Mouse (Mus musculus): Measurements from ENCODE around the gene Fuk.
"Not testable (repeated sequence)": the region's sequence is repeated elsewhere in the genome, so short reads cannot be mapped to it uniquely, and the experiment has no call there.

Fuk gene

GRCm38 (mm10) chr8:110919341-110920031 is 17.2 kb upstream of the Fuk start, which contains the start of gene St3gal2:
TSS of gene St3gal2 (plus strand) at chr8:110919922.
- peak; percentile 89 for DNase-seq (ENCODE audit: low spot score in 2 of 2)

DNA sequence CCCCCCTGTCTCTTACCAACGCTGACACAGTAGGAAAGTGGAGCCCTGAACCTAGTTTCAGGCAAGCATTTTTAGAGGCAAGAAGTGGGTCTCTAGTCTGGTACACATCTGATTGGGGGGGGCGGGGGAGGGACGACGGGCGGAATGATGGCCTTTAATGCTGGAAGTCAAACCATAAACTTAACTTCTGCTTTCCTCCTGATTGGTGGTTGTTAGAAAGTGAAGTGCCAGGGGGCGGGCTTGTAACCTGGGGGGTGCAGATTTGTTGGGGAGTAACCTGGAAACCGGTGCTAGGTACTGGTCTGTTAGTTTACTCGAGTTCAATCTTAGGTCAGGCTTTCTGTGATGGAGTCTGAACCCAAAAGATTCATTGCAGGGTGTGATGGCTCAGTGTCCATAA is 16.2 kb upstream of the Fuk start:
- no peak for DNase-seq (ENCODE audit: low spot score in 2 of 2)

- DNase-seq (ENCODE audit: low spot score in 2 of 2): no peak
These were observed 15.7 kb upstream of the Fuk start for GRCm38 (mm10) chr8:110918027-110918426.

DNA sequence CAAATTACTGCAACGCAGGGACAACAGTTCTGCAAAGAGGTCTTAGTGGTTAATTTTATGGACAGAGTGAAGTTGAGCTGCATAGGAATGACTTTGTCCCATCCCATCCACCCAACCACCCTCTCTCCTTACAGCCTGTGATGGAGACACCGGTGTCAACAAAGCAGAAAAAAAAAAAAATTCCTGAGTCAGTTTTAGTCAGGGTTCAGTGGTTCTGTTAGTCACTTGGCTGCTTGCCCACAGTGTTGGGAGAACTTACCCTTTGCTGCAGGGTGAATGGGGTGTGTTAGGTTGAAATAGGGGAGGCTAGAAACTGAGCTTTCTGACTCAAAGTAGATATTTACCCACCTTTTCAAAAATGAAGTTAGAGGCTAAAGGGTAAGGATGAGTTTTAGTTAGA is 15.1 kb upstream of the Fuk start:
- DNase-seq (ENCODE audit: low spot score in 2 of 2): no peak

- no peak for DNase-seq (ENCODE audit: low spot score in 2 of 2)
These were observed 9.6 kb upstream of the Fuk start for GRCm38 (mm10) chr8:110911576-110912570.

DNA sequence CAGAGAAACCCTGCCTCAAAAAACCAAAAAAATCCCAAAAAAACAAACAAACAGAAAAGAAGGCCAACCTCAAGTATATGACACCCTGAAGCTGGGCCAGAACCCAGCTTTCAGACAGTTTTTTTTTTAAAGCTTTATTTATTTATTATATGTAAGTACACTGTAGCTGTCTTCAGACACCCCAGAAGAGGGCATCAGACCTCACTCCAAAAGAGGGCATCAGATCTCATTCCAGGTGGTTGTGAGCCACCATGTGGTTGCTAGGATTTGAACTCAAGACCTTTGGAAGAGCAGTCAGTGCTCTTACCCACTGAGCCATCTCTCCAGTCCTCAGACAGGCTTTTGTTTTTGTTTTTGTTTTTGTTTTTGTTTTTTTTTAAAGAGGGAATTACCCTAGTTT is 7.6 kb upstream of the Fuk start:
- DNase-seq (ENCODE audit: low spot score in 2 of 2): not testable (repeated sequence)

GRCm38 (mm10) chr8:110906682-110907081 is 4.4 kb upstream of the Fuk start:
- no peak for DNase-seq (ENCODE audit: low spot score in 2 of 2)

- DNase-seq (ENCODE audit: low spot score in 2 of 2): peak in 1 of 2 experiments; percentile 39
These were observed 3.1 kb upstream of the Fuk start for GRCm38 (mm10) chr8:110905404-110905803.

DNA sequence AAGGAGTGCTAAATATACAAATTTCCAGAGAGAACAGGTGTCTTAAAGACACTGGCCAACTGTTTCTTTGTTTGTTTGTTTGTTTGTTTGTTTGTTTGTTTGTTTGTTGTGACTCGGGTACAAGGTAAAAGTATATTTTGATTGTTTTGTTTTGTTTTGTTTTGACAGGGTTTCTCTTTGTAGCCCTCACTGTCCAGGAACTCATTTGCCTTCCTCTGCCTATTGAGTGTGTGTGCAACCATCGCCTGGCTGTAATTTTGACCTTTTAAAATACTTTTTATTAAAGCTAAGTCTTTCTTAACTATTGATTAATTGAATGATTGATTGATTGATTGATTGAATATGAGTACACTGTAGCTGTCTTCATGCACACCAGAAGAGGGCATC is 284 bp upstream of the Fuk start:
- no peak for DNase-seq (ENCODE audit: low spot score in 2 of 2)

GRCm38 (mm10) chr8:110901056-110901455 is 1.2 kb downstream of the Fuk start:
- DNase-seq (ENCODE audit: low spot score in 2 of 2): no peak

DNA sequence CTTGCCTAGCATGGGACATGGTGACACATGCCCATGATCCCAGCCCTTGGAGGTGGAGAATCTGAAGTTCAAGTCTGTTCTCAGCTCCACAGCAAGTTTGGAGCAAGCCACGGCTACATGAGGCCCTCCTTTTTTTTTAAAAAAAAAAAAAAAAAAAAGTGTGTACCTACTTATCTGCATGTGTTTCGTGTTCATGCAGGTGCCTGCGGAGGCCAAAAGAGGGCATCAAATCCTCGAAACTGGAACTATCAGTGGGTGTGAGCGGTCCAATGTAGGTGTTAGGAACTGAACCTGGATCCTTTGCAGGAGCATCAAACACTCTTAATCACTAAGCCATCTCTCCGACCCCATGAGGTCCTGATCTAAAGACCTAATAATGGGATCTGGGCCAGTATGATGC is 4.8 kb downstream of the Fuk start:
- DNase-seq (ENCODE audit: low spot score in 2 of 2): no peak

DNA sequence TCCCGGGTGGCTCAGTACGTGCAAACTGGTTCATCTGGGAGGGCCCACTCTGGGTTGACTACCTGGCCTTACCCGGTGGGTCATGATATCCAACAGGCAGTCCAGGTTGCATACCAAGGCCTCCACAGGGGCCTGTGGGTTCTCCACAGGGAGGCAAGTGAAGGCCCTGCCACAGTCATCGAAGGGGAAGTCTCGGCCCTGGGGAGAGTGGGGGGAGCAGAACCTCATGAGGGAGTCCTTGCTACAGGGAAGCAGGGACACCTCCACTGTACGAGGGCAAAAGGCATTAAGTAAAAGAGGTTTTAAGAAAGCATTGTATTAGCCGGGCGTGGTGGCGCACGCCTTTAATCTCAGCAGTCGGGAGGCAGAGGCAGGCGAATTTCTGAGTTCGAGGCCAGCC is 6.5 kb downstream of the Fuk start:
- no peak for DNase-seq (ENCODE audit: low spot score in 2 of 2)

DNA sequence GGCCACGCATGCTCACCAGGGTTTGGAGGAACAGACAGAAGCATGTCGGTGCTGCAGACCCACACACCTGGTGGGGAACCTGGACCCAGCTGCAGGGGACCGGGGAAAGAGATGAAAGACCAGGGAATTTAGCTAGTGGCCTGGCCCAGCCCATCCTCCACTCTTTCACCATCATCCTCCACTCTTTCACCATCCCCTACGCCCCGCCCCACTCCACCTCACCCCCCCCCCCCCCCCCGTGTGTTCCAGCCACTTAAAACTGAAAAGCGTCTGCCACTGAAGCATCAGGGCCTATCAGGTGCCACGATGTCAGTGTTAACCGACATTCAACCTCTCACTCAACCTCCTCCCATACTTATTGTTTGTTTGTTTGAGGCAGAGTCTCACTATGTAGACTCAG is 7.0 kb downstream of the Fuk start:
- DNase-seq (ENCODE audit: low spot score in 2 of 2): no peak

- DNase-seq (ENCODE audit: low spot score in 2 of 2): no peak
These were observed 7.4 kb downstream of the Fuk start for GRCm38 (mm10) chr8:110894851-110895250.

GRCm38 (mm10) chr8:110892913-110893312 is 9.4 kb downstream of the Fuk start:
- no peak for DNase-seq (ENCODE audit: low spot score in 2 of 2)

DNA sequence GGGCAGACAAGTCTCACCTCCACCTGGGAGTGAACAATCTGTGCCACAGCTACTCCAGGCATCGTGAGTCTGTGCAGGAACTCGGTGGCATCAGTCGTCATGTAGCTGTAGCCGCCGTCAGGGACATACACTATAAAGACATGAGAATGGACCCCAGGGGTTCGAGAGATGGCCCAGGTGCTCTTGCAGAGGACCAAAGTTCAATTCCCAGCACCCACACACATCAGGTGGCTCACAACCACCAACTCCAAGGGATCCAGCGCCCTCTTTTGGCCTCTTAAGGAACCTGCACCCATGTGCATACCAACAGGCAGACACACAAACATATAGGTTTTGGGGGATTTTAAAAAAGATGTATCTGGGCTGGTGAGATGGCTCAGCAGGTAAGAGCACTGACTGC is 10.2 kb downstream of the Fuk start:
- no peak for DNase-seq (ENCODE audit: low spot score in 2 of 2)

DNA sequence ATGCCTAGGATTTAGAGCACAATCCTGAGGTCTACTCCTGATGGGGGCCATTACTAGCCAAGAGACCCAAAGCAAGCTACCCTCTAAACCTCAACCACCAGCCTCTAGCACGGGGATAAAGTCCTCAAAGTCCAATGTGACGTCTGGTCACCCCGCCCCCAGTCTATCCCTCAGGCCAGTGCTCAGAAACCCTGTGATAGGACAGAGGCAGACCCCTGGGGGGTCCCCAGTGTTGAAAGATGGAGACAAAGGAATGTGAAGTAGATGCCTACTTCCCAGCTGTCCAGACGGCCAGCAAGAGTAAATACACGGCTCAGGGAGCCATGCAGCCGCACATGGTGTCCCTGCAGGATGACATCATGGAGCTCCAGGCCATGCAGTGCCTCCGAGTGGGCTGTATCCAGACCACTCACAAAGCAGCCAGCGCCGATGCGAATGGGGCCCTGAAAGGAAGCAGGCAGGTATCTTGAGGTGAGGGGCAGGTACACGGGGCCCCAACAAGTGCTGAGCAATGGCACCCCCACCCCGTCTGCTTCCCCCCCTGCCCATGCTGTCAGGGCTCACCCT is 12.3 kb downstream of the Fuk start:
- no peak for DNase-seq (ENCODE audit: low spot score in 2 of 2)

DNA sequence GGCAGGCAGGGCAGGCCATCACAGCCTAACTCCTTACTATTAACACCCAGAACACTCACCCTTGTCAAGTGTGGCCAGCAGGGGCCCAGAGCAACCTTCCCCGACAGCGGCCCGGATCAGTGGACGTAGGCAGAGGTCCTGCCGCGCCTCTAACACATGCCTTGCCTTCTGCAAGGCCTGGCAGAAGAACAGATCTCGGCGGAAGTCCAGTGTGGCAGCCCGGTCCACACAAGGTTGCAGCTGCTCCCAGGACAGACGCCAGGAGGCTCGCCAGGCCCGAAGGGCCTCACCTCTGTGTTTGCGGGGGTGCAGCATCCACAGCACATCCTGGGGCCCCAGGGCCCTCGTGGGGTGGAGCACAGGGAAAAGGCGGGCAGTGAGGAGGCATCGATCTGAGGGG is 13.4 kb downstream of the Fuk start:
- no peak for DNase-seq (ENCODE audit: low spot score in 2 of 2)

DNA sequence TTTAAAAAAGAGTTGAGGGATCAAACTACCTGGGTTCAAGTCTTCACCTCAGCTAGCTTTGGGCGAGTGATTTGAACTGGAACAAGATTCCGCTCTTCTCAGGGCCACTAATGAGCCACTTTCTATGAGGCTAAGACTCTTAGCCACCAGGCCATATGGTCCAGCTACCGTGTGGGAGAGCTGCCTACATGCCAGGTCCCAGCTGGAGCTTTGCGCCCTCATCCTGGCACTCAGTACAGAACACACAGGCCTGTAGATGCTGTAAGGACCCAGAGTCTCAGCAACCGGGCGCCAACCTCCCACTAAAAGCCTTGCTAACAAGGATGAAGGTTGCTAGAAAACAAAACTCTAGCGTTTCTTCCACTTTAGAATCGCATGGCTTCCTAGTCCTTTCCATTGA is 13.8 kb downstream of the Fuk start:
- peak in 1 of 2 experiments; percentile 25 for DNase-seq (ENCODE audit: low spot score in 2 of 2)

GRCm38 (mm10) chr8:110887551-110887950 is 14.7 kb downstream of the Fuk start:
- DNase-seq (ENCODE audit: low spot score in 2 of 2): no peak

GRCm38 (mm10) chr8:110886634-110887033 is 15.7 kb downstream of the Fuk start:
- DNase-seq (ENCODE audit: low spot score in 2 of 2): no peak

DNA sequence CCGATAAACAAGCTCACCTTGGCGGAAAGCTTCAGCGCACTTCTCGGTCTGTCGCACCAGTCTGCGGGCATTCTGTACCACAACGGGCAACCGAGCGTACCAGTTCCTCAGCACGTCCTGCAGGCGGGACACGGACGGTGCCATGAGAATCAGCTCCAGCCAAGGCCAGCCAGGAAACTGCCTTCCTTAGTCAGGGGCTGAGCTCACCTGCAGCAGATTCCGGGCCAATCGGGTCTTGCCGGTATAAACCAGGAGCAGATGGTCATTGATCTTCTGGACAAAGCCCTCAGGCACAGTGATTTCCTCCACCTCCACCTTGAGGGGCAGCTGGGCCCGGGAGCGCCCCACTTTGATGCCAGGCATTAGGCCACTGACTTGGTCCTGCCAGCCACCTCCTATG is 18.5 kb downstream of the Fuk start:
- DNase-seq (ENCODE audit: low spot score in 2 of 2): no peak
